Mouse (Mus musculus): ENCODE results near the gene Slit3.

GRCm38 (mm10) chr11:35147818-35148445, 26.9 kb downstream of the Slit3 start:
- TF ChIP-seq CTCF (IDR thresholded peaks at IDR 0.05; ENCODE audit: low read depth) (no peak), EP300 (IDR thresholded peaks at IDR 0.05; ENCODE audit: low read depth) (no peak)
